Mouse (Mus musculus): Measurements from ENCODE around the gene Hnrnpu. TPM values are rescaled to one million over a fixed set of nuclear protein-coding genes. Genes with fewer than 3 reads are reported as not detected.

Gene Hnrnpu
- 755 to 786 TPM (median 760 TPM) in 4 replicates for total RNA-seq (2023)

DNA sequence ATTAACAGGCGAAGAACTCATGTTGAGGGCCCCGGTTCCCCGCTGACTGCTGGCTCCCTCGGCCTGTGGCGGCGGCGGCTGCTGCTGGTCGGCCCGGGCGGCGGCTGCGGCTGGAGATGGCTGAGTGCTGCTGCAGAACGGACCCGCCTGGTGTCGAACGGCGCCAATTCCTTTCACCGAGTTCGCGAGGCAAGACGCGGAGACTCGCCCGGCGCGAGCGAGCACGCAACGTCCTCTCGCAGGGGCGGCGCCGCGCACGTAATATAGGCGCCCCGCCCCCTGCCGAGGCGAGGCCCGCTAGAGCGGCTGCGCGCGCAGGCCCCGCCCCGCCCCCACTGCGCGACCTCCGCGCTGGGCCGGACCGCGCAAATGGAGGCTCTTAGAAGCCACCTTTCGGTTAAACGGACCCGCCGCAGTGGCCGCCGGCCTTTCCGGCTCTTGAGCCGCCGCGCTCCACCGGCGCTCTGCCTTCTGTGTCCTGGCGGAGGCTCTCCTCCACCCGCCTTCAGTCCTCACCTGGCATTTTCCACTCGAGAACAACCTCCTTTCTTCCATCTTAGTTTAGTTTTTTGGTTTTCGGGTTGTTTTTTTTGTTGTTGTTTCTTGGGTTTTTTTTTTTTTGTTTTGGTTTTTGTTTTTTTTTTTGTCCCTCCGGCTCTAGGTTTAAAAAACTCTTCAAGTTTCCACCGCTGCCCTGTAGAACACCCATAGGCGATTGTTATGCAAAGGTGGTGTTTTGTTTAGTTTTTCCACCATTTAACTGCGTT lies at the start of gene Hnrnpu:
TSS of gene Hnrnpu (minus strand) at position 247 of the 767 bp plus-strand sequence.

DNA sequence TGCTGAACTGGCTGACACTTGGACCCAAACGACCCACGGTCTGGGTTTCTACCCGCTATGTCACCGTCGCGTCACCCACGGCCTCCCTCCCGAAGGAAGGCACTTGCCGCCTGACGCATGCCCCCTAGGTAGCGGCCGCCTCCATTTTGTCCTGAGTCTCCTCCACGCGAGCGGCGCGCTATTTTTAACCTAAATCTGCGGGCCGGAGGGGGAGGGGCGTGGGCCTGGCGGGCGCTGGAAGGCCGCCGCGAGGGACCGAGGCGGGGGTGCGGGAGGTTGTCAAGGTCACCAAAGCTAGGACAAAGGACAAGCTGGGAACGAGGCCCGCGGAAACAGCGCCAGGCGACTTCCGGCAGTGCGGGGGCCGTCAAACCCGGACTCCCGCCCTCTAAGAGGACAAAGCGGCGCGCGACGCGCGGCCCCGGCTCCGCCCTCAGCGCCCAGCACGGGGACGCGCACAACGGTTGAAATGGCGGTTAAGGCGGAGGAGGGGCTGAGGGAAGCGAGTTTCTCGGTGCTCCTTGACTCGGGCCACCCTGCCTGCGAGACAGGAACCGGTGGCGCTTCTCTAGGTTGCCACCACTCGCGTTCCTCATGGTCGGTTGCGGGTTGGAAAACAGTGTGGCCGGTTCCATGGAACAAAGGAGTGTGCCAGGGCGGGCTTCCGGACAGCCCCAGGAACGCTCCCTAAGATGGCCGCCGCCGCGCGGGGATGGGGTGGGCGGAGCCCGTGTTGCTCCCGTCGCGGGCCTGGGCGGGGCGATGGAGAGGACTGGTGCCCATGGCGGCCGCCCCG lies 19.0 kb downstream of the Hnrnpu start, which contains the start of gene Cox20:
TSS of gene Cox20 (plus strand) at position 742 of the 796 bp plus-strand sequence.

Other genes starting within 250 kb of the Hnrnpu start
- 16.6 to 19.7 TPM (median 17.9 TPM) in 4 replicates for gene Desi2, start 150.4 kb downstream of the Hnrnpu start, total RNA-seq (2023)
- 46.6 to 59.9 TPM (median 57.2 TPM) in 4 replicates for gene Cox20, start 18.7 kb downstream of the Hnrnpu start, total RNA-seq (2023)
- 4.9 to 6.7 TPM (median 5.8 TPM) in 4 replicates for gene Efcab2, start 68.3 kb upstream of the Hnrnpu start, total RNA-seq (2023)
- gene Kif26b, start 191.3 kb upstream of the Hnrnpu start, total RNA-seq (2023) = not detected in 4 replicates